21 mouse cellular contexts compared by ENCODE assay signal in genomic region chr14:77895951-77896350, GRCm38 (mm10). TPM values are rescaled to one million over a fixed set of nuclear protein-coding genes. Genes with fewer than 3 reads are reported as not detected.
"Had no signal": no experiment of that assay in that cellular context is flagged by ENCODE, and none has a peak within 500 bp of the region (broad histone marks: within the 10 kb centered on the region; RNA-seq: fewer than 3 reads in every experiment).

No protein-coding gene starts in this region.

- H3K27me3 ChIP-seq: limb, embryonic 13.5 days; liver, embryonic 12.5 days; liver, embryonic 15.5 days; lung, embryonic 15.5 days; neural tube, embryonic 12.5 days; neural tube, embryonic 15.5 days had no signal

- H3K9ac ChIP-seq: limb, embryonic 13.5 days; liver, embryonic 12.5 days; liver, embryonic 15.5 days; lung, embryonic 15.5 days; neural tube, embryonic 12.5 days; neural tube, embryonic 15.5 days had no signal

- H3K4me3 ChIP-seq: layer of hippocampus, adult 2 months; limb, embryonic 10.5 days; limb, embryonic 13.5 days; liver, embryonic 12.5 days; liver, embryonic 15.5 days; lung, embryonic 15.5 days; midbrain, embryonic 10.5 days; neural tube, embryonic 12.5 days; neural tube, embryonic 15.5 days had no signal

- H3K4me2 ChIP-seq: limb, embryonic 13.5 days; liver, embryonic 12.5 days; liver, embryonic 15.5 days; lung, embryonic 15.5 days; neural tube, embryonic 12.5 days; neural tube, embryonic 15.5 days had no signal

- DNase-seq: kidney, adult 2 months; kidney, postnatal 25 days; layer of hippocampus, adult 9-11 months; liver; lung, adult 18-20 months; lung, postnatal 14 days; midbrain, embryonic 14.5 days; right cerebral cortex, postnatal 25 days; thymus, adult 18-20 months; thymus, postnatal 36 days had no signal

- H3K36me3 ChIP-seq: limb, embryonic 10.5 days; limb, embryonic 13.5 days; liver, embryonic 12.5 days; liver, embryonic 15.5 days; lung, embryonic 15.5 days; midbrain, embryonic 10.5 days; neural tube, embryonic 12.5 days; neural tube, embryonic 15.5 days had no signal

- H3K9me3 ChIP-seq: limb, embryonic 10.5 days; limb, embryonic 13.5 days; liver, embryonic 12.5 days; liver, embryonic 15.5 days; lung, embryonic 15.5 days; midbrain, embryonic 10.5 days; neural tube, embryonic 12.5 days had no signal

- H3K4me1 ChIP-seq: limb, embryonic 10.5 days; limb, embryonic 13.5 days; liver, embryonic 12.5 days; liver, embryonic 15.5 days; lung, embryonic 15.5 days; midbrain, embryonic 10.5 days; neural tube, embryonic 12.5 days; neural tube, embryonic 15.5 days had no signal

- ATAC-seq: liver, embryonic 12.5 days had no signal

- H3K27ac ChIP-seq: kidney, postnatal 0 days; layer of hippocampus, adult 2 months; limb, embryonic 10.5 days; limb, embryonic 13.5 days; liver, embryonic 12.5 days; liver, embryonic 15.5 days; lung, embryonic 15.5 days; macrophage; midbrain, embryonic 10.5 days; neural tube, embryonic 12.5 days; neural tube, embryonic 15.5 days had no signal

RNA-seq across cellular contexts. Expression of gene Epsti1, which starts 8.1 kb away (rescaled TPM):
- polyA plus RNA-seq: midbrain, embryonic 10.5 days had no signal
